Mouse (Mus musculus) liver, adult 2 months (tissue): ENCODE results near the gene Podn.

Experiments
- CTCF ChIP-seq: fragments of 200-500 bp; IDR thresholded peaks from 2 replicates; pipeline ENCODE4 v1.5.1; 2011; ENCODE audit warnings: low read depth, low read length, control low read depth
- POLR2A ChIP-seq: fragments of 200-500 bp; IDR thresholded peaks from 2 replicates; pipeline ENCODE4 v1.6.1; 2011; ENCODE audit warnings: low read length, control low read depth; ENCODE audit not compliant: insufficient read depth; ENCODE audit errors: extremely low read depth

GRCm38 (mm10) chr4:108023186-108023585 lies 73.1 kb downstream of the Podn start:
- TF ChIP-seq CTCF (no peak), POLR2A (no peak)
